Mouse (Mus musculus) bone marrow macrophage, adult 2 months (primary cell): ENCODE measurements around the gene 5330417C22Rik.

ENCODE experiments used
- CTCF ChIP-seq: IDR thresholded peaks from 2 replicates; pipeline ENCODE4 v1.5.1; 2012; ENCODE audit warnings: low read depth, mild to moderate bottlenecking, low read length, moderate library complexity
- POLR2A ChIP-seq: IDR thresholded peaks from 2 replicates; pipeline ENCODE4 v1.6.1; 2012; ENCODE audit warnings: mild to moderate bottlenecking, low read depth, low read length, borderline replicate concordance

DNA sequence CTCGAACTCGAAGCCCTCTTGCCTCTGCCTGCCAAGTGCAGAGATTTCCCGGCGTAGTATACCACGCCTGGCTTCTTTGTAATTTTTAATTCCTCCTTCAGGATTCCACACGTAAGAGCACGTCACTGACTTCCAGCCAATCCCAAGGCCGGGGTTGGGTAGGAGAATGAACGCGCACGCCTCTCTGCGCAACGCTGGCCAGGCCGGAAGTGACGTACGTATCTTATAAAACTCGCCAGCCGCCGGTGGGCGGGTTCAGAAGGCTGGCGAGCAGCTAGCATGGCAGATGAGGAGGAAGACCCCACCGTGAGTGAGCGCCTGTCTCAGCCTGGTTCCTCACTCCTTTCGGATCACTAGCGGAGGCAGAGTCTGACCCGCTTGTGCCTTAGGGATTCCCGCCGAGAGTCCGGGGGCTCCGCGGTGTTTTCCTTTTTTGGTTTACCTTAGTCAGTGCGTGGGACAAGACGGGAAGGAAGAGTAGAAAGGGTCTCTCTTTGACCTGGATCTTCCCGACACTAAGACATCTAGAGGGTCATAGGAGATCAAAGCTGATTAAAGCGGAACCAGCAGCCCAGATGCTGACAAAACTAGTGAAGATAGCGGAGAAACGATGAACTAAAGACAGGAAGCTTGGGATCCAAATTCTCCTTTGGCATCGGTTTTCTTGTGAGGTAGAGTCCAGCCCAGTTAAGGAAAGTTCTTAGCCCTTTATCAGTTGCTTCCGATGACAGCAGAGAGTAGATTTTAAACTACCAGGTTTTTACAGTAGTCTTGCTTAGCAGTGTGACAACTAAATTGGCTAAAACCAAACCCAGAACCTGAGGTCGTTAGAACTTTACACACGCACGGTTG lies 35.3 kb upstream of the 5330417C22Rik start, which contains the start of gene Taf13:
- TF ChIP-seq CTCF, result no peak
- peak; percentile 99 for TF ChIP-seq POLR2A
